Mouse (Mus musculus): ENCODE measurements at regions not wholly inside any gene's neighbourhood (a gene's known extent, or its start where the extent isn't known, plus 50 kb on each side); places are given as distances from the start of the nearest gene placed in this dataset.

DNA sequence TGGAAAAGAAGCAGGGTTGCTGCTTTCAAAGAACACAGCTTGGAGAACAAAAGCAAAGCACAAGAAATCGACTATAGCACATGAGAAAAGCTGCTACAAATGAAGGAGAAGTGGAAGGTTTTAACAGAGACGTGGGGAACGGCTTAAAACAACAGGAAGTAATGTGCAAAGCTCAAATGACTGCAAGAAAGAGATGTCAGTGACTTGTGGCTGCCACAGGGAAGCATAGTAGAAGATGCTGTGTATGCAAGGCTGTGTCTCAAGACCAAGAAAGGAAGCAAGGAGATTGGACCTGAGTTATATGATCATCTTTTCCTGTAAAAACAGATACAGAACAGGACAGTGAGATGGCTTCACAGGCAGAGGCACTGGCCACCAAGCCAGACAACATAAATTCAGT lies 154.6 kb upstream of the Supt20 start:
- TF ChIP-seq CTCF (IDR thresholded peaks at IDR 0.05; ENCODE audit: borderline replicate concordance, insufficient read depth, low read length) (no peak), POLR2A (IDR thresholded peaks at IDR 0.05; ENCODE audit: low read depth, low read length) (no peak)

All from embryonic fibroblast, embryonic 13.5 days (primary cell).